Mouse (Mus musculus) megakaryocyte progenitor cell, adult 5-6 weeks (primary cell): ENCODE results near the gene Gdf11. TPM values are rescaled to one million over a fixed set of nuclear protein-coding genes. Genes with fewer than 3 reads are reported as not detected.

Experiments
- ATAC-seq: replicated peaks from 2 replicates; pipeline ENCODE4 v1.8.0; 2016; ENCODE audit warnings: mild to moderate bottlenecking, moderate TSS enrichment, inconsistent platforms; ENCODE audit not compliant: poor library complexity
- total RNA-seq, 2 experiments: library from RNA; stranded (forward) in 1 of 2; stranded (reverse) in 1 of 2; fragments of 157-497, 149-512 nt in 1 of 2; fragments of 200-1000 nt in 1 of 2; gene quantifications; 2 replicates each; pipeline versions ENCODE4 v1.2.3 to v1.2.4; 2015 to 2017

Gene Gdf11
- total RNA-seq, 2 experiments from 2014 or later: not detected

GRCm38 (mm10) chr10:128920736-128921161 is 29.2 kb upstream of the Gdf11 start:
- no peak for ATAC-seq

GRCm38 (mm10) chr10:128919966-128920365 is 28.4 kb upstream of the Gdf11 start:
- ATAC-seq: no peak

GRCm38 (mm10) chr10:128919203-128919631 is 27.7 kb upstream of the Gdf11 start:
- ATAC-seq: no peak

- no peak for ATAC-seq
Observed at GRCm38 (mm10) chr10:128918246-128918645, 26.7 kb upstream of the Gdf11 start.

DNA sequence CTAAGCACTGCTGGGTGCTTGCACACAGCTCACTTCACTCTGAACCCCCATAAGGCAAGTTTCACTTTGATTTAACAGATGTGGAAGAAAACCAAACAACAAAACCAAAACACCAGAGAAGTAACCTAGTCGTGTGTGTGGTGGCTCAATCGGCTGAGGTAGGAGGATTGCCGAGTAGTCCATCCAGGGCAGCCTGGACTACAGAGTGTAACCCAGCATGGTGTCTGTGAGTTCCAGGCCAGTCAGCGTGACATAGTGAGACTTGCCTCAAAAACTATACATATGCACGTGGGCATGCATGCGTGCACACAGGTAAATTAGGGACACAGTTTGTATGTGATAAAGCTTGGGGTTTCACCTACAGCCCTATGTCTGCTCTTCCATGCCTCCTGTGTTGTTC is 25.9 kb upstream of the Gdf11 start:
- no peak for ATAC-seq

GRCm38 (mm10) chr10:128916665-128917064 is 25.1 kb upstream of the Gdf11 start:
- no peak for ATAC-seq

DNA sequence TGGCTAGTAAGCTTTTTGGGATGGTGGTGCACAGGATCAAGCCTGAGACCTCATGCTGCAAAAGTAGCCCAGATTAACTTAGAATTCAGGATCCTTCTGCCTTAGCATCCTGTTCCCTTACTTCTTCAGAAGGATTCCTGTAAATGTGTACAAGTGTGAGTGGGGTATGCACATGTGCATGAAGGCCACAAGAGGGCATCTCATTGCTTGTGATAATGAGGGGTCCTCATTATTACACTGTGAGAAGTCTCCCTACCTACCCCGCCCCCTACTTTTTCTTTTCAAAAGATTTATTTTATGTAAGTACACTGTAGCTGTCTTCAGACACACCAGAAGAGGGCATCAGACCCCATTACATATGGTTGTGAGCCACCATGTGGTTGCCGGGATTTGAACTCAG is 24.0 kb upstream of the Gdf11 start:
- ATAC-seq: no peak

DNA sequence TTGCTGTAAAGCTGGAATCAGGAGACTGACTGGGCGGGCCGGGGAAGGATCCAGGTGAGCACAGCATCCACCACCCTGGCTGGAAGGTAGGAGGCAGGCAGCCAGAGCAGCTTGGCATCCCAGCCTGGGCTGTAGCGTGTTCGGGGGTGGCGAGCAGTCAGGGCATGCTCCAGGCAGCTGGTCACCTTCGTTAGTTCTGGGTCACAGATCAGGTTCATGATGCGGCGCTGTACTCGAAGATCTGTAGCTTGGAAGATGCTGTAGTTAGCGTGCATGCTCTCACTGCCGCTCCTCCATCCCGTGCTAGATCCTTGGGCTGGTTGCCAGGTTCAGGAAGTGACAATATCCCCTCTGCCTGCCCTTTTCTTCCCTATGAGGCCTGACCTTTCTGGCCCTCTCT is 22.2 kb upstream of the Gdf11 start:
- ATAC-seq: no peak

DNA sequence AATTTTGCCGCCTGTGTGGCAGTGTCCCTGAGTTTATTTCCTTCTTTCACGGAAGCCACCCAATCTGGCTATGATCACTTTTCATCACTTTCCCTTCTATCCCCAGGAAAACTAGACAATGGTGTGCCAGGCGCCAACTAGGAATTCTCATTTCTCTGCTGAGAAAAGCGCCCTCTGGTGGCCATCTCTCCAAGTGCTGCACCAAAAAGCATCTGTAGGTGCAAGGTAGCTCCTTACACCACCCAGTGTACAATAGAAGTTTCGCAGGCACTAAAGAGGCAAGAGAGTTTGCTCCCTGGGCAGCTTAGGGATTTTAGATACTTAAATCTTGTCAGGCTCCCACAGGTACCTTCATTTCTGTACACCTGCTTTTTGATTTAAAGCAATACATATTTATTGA is 21.7 kb upstream of the Gdf11 start:
- ATAC-seq: peak; percentile 67

GRCm38 (mm10) chr10:128912791-128913190 is 21.3 kb upstream of the Gdf11 start:
- no peak for ATAC-seq

- ATAC-seq: no peak
Observed at GRCm38 (mm10) chr10:128912268-128912667, 20.8 kb upstream of the Gdf11 start.

- peak; percentile 30 for ATAC-seq
Observed at GRCm38 (mm10) chr10:128911430-128911829, 19.9 kb upstream of the Gdf11 start.

GRCm38 (mm10) chr10:128910066-128910841 is 18.7 kb upstream of the Gdf11 start:
- peak; percentile 29 for ATAC-seq

DNA sequence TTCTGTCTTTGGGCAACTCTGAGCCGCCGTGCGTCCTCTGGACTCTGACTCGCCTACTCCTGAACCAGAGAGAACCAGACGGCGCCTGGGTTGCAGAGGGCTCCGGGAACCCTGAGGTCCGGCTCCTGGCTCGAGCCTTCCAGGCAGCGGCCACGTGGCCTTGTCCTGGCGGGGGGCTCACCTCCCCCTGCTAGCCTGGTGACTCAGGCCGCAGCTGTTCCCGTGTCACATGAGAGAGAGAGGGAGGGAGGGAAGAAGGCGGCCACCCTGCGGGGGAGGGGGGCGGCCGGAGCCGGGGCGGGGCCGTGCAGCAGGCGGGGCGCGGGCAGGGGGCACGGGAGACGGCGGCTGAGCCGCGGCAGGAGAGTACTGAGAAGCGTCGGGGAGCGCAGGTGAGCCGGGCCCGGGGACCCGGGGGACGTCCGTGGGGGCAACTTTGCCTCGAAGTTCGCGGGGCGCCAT is 18.1 kb upstream of the Gdf11 start:
- ATAC-seq: peak; percentile 61

DNA sequence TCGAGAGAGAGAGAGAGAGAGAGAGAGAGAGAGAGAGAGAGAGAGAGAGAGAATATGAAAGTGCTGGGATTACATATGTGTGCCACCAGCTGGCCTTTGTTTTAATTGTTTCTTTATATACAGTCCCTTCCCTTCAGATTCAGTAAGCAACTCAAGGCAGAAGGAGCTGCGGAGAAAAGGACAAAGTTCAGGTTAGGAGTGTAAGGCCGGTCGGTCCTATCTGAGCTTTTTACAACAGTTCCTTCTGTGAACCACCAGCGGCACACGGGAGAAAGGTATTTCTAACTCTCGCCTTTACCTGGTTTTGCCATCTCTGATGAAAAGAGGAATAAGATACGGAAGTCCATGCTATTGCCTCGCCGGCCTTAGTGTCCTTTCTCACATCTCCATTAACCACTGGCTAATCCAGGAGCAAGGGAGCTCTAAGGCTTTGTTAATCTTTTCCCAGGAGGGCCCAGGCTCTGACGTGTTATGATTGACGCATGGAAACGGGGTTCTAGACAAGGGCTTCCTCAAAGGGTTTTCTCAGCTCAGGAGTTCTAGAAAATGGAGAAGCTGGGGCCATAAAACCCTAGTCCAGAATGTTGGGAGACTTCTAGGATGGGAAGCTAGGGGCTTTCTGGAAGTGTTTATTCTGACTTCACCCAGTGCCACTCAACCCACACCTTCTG is 17.4 kb upstream of the Gdf11 start:
- ATAC-seq: no peak

- ATAC-seq: no peak
Observed at GRCm38 (mm10) chr10:128904812-128905211, 13.3 kb upstream of the Gdf11 start.

- ATAC-seq: peak; percentile 75
Observed at GRCm38 (mm10) chr10:128902409-128902988, 11.0 kb upstream of the Gdf11 start.

DNA sequence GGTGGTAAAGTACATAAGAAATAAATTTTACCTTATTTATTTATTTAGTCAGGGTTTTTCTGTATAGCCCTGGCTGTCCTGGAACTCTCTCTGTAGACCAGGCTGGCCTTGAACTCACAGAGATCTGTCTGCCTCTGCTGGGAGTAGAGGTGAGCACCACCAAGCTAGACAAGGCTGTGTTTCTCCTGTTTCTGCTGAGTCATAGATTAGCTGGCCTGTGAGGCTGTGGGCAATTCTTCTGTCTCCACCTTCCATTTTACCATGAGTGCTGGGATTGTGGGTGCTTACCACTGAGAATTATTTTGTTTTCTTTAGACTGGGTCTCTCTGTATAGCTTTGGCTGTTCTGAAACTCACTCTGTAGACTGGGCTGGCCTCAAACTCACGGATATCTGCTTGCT is 9.9 kb upstream of the Gdf11 start:
- ATAC-seq: peak; percentile 37; the same call in 1 of the 2 replicates

- peak; percentile 17; the same call in 1 of the 2 replicates for ATAC-seq
Observed at GRCm38 (mm10) chr10:128900698-128901097, 9.2 kb upstream of the Gdf11 start, which contains the start of gene Cd63. Cd63 (plus strand) TSS chr10:128900989.

DNA sequence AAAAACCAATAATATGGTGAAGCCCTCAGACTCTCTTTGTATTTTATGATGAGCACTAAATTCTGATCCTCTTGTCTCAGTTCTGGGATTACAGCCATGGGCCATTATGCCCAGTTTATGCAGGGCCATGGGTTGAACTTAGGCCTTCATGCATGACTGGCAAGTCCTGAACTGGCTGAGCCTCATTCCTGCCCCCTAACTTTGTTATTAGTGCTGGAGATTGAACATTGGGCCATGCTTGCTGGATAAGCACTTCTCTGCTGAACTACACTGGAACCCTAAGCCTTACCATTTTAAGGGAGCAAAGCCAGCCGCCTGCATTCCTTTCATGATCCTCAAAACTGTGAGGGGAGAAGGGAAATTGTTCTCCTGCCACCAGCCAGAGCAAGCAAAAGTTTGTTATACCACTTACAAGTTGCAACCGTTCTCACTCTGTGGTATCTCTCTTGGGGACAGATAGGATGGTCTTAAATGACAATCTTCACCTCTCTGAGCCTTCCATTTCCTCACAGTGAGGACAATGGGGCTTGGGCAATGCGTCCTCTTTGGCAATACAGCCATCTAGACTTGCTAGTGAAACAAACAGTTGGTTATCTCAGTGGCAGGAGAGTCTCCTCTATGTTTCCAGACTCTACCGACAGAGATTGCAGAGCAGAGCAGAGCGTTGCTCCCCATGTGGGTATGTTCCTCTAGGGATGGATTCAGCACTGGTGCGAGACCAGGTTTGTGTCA is 8.4 kb upstream of the Gdf11 start:
- peak; percentile 32 for ATAC-seq

DNA sequence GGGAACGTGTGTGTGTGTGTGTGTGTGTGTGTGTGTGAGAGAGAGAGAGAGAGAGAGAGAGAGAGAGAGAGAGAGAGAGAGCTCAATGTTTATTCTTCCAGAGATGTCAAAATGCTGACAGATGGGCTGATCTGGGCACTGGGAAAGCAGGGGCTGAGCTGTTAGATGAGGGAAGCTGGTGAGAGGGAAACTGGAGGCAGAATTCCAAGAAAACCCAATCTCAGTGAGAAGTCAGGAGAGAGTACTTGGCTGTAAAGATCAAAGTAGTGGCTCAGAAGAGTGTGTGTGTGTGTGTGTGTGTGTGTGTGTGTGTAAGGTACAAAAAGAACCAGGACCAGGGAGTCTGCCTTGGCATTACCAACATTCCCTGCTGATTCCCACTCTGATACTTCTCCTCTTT is 6.0 kb upstream of the Gdf11 start:
- ATAC-seq: no peak
